Mouse (Mus musculus) gastrocnemius, postnatal 10 days (tissue): Measurements from ENCODE around the gene Yaf2. TPM values are rescaled to one million over a fixed set of nuclear protein-coding genes. Genes with fewer than 3 reads are reported as not detected.
A peak's percentile ranks its signal among the peaks of the same experiment; 100 is the strongest.

Experiments used
- DNase-seq: peaks from one replicate; pipeline ENCODE4 v3.0.0; 2021; ENCODE audit warnings: mixed read lengths
- total RNA-seq, 2 experiments: library from RNA; stranded (reverse); gene quantifications; 2 replicates each; pipeline ENCODE4 v1.2.3; 2021

Yaf2 gene
- total RNA-seq, 2 experiments from 2014 or later, result 16.5 to 18.2 TPM

GRCm38 (mm10) chr15:93287628-93288027, 49.1 kb downstream of the Yaf2 start:
- DNase-seq, result no peak

GRCm38 (mm10) chr15:93285244-93285643, 51.5 kb downstream of the Yaf2 start:
- peak; percentile 36 for DNase-seq

DNA sequence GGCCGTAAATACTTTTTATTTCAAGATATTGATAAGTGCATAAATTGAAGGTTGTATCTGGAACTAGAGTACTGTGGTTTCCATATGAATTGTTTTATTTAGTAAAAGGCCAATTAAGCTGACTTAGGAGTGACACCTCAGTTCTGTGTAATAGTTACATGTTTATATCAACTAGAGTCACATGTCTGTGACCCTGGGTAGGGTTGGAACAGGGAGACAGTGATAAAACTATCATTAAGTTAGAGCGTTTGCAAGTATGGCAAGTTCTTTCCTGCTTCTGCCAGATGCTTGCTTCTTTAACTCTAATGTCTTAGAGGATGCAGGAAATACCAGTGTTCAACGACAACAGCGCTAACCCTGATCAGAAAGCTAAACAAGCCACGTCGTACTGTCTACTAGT, 52.4 kb downstream of the Yaf2 start:
- DNase-seq, result no peak

DNA sequence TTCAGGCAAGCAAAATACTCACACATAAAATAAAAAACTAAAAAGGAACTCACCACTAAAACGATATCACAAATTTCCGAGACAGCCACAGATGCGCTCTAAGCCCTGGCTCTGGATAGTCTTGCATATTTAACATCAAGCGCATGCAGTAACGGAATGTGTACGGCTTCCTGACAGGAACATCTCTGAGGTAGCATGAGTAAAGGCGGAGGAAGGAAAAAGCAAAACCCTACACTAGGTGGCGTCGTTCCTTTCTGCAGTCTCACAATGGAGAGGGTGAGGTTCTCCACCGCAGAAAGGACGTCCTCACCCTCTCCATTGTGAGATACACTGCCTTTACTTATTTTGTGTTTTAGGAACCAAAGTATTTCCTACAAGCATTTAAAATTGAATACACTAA, 53.4 kb downstream of the Yaf2 start:
- DNase-seq, result no peak

DNA sequence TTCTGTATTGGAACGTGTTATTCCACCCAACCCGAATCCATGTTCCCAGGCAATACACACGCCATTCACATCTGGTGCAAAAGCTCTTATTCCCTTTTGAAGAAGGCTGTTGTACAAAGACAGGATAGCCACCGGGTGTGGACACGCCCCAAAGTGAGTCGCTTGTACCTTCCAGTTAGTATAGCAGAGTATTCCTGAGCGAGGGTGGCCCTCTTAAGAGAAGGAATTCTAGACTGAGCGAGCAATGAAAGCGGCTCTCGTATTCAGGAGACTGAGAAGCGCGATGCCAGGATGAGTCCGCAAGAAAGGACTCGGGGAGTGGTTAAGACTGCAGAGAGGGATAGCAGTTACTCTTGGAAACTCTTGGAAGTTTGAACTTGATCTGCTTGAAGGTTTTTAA, 60.5 kb downstream of the Yaf2 start:
- no peak for DNase-seq

DNA sequence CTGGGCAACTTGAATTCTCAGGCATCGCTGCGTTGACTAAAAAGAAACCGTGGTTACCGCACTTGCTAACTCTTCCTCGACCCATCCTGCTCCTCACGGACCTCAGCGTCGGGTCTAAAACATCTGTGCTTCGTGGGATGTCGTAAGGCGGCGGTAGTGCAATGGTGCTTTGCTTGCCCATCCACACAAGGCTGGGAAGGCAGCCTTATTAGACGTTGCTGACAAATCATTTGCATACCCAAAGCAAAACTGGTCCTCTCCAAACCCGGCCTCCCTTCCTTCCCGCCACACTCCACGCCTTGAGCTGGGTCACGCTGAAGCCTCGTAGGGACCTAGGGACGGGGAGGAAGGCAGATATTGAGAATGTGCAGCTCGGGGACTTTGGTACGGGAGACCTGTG, 61.1 kb downstream of the Yaf2 start:
- DNase-seq, result no peak

GRCm38 (mm10) chr15:93274679-93275583, 61.8 kb downstream of the Yaf2 start, which contains the start of gene Gxylt1:
Gxylt1 (minus strand) TSS chr15:93275179.
- DNase-seq, result peak; percentile 100

DNA sequence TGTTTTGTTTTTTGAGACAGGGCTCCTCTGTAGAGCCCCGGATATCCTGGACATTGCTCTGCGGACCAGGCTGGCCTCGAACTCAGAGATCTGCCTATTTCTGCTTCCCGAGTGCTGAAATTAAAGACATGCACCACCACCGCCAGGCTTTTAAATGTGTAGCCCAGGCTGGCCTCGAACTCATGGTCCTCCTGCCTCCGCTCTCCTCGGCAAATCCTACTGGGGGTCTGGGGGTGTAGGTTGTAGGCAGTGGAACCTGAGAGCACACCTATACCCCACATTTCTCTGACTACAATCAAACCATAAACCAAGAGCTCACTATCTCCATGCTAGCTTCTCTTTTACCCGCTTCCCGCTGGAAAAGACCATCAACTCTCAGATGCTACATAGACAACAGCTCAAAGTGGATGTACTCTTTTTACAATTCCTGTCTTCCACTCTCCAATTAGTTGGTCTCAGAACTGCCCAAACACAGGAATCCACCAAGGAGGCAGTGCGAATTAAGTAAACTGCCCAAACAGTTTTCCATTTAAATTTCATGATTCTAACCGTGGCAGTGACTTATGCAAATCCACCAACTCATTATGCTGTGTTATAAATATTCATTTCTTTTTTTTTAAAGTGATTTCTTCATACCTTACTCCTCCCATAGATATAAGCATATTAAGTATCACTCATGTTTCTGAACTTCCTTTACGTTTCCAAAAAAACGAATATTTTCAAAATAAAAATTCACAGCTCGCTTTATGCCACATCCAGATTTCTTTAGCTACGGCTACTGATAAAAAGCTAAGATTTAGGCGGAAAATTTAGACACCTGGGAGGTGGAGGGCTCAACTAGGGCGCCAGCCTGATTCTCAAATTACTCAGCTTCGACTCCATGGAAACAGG, 62.7 kb downstream of the Yaf2 start:
- DNase-seq, result no peak

GRCm38 (mm10) chr15:93272948-93273347, 63.8 kb downstream of the Yaf2 start:
- DNase-seq, result no peak

DNA sequence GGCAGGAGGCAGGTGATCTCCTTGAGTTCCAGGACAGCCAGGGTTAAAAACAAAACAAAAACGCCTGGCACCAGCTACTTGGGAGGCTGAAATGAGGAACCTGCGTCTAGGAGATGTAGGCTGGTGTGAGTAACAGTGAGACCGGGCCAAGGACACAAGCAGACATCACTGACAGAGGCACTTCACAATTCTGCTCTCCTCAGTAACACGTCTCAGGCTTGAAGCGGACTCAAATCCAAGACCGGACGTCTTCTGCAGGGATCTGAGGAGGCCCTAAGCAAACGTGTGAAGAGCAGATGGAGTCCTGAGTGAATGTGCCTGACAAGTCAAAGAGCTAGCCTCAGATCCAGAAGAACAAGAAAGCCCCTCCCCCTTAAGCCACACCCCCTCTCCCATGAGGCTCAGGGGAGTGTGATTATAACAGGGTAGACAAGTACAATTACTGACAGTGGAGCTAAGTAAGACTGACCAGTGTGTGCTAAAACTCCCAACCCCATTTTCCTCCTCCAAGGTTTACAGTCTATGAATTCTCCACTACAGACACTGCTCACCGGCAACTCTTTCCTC, 66.4 kb downstream of the Yaf2 start:
- DNase-seq, result no peak

DNA sequence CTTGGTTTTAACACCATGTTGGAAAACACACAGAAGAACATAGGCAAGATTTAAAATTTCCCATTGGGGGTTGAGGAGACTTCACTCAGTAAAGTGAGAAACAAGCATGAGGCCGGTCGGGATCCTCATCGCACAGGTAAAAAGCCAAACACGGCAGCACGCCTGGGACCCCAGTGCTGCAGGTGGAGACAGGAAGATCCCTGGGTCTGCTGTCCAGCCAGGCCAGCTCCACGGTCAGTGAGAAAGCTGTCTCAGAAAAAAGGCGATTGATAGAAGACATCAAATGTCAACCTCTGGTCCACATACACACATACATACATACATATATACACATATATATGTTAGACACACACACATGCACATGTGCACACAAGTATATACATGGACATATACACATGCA, 67.2 kb downstream of the Yaf2 start:
- no peak for DNase-seq

DNA sequence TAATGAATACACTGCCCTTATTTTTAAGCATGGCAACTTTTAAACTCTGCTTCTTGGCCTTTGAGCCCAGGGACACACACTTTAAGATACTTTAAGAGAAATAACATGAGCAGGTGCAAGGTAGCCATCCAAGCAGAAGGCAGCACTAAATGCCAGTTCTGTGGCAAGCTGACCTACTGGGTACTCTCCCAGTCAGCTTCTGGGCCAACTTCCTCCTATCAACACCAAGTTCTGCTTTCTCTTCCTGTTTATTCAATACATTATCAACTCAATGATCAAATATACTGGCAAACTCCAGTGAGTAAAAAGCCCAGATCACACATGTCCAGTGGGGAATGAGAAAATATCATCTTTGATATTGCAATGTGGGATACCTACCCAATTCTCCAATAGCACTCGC, 68.7 kb downstream of the Yaf2 start:
- DNase-seq, result no peak

GRCm38 (mm10) chr15:93267479-93267878, 69.3 kb downstream of the Yaf2 start:
- no peak for DNase-seq

- DNase-seq, result no peak
Observed at GRCm38 (mm10) chr15:93266361-93266760, 70.4 kb downstream of the Yaf2 start.

- peak; percentile 48 for DNase-seq
Observed at GRCm38 (mm10) chr15:93265728-93266127, 71.0 kb downstream of the Yaf2 start.

GRCm38 (mm10) chr15:93265231-93265630, 71.5 kb downstream of the Yaf2 start:
- DNase-seq, result no peak

DNA sequence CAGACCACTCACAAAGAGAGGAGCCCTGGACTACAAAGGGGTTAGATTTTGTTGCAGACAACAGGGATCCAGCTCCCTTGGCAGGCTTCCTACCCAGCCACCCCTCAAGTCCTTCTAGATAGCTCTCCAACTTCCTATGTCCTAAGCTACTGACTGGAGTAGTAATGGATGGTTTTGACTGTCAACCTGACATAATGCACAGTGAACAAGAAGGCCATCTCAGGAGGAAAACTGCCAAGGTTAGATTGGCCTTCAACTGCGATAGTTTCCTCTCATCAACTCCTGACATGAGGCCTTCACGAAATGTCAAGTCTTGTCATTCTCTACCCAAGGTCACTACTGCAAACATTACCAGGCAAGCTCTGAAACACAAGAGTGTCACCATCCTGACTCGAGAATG, 72.5 kb downstream of the Yaf2 start:
- DNase-seq, result no peak

DNA sequence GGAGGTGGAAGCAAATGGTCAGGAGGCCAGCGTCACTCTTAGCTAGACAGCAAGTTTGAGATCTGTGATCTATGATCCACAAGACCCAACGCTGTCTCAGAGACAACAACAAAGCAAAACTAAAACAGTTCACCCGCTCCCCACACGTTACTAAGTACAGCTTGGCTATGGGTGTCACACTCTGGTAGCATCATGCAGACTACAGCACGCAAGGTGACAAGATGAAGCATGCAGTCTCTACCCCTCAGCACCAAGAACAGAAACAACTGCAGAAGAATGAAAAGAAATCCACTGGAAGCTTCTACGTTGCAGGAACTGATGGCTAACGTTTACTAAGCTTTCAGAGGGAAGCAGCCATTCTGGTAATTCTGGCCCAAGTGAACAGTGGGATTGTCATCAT, 73.2 kb downstream of the Yaf2 start:
- DNase-seq, result no peak

DNA sequence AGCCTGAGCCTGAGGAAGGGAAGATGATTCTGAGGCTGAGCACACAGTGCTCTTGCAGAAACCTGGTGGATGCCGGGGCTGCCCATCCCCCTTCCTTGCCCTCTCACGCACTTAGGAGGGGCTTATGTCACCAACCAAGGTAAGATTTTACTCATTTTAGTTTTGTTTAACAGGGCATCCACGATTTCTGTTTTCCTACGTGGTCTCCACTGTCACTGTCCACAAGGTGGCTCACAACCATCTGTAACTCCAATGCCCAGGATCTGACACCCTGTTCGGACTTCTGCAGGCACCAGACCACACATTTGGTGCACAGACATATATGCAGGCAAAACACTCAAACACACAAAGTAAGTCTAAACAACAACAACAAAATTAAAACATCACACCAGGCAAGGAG, 73.9 kb downstream of the Yaf2 start:
- DNase-seq, result no peak

DNA sequence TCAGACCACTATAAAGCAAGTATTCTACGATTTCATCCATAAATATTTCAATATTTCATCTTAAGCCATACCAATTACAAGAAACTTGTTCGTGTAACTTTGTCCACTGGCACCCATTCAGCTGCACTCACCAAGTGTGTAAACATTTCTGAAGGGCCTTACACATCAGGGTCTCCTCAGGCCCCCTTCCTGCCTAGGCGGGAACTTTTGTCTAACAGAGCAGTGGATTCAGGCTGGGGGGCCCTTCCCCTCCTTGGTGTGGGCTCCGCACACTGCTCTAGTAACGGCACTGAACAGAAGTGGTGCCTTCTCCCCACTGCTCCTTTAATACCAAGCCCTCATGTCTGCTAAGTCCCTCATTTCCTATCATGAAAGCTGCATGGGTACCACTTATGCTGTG, 74.5 kb downstream of the Yaf2 start:
- DNase-seq, result no peak

GRCm38 (mm10) chr15:93259933-93260332, 76.8 kb downstream of the Yaf2 start:
- DNase-seq, result no peak

DNA sequence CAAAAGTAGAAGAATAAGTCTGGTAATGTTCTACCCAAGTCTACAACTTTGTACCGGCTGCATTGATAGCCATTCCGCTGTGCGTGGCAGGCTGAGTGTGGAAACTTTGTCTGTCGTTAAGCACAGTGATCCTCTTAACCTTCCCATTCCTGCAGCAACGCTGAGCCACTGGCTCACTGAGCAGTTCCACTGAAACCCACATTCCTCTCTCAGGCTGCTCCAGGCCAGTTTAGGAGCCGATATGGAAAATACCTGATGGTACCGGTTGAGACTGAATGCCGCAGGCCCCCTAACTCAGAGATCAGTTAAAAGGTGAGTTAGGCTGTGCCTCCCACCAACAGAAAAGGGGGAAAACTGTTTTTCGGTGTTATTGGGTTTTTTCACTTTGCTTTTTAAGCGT, 81.4 kb downstream of the Yaf2 start:
- DNase-seq, result no peak

DNA sequence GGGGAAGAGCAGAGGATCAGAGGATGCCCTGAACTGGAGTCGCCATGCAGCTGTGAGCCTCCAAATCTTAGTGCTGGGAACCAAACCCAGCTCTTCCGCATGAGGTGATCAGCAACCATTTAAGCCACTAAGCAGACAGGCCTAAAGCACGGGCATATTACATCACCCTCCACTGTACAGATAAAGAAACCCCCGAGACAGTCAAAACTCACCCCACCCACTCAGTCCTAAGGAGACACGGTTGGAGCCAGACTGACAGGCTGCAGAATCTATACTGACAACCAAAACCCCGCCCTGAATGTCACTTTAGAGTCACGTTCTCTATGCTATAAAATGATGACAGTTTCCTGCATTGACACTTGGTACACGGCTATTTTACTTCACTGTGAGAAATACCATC, 83.6 kb downstream of the Yaf2 start:
- no peak for DNase-seq
